Mouse (Mus musculus): ENCODE data around the gene Sdr39u1.

Sdr39u1 gene

DNA sequence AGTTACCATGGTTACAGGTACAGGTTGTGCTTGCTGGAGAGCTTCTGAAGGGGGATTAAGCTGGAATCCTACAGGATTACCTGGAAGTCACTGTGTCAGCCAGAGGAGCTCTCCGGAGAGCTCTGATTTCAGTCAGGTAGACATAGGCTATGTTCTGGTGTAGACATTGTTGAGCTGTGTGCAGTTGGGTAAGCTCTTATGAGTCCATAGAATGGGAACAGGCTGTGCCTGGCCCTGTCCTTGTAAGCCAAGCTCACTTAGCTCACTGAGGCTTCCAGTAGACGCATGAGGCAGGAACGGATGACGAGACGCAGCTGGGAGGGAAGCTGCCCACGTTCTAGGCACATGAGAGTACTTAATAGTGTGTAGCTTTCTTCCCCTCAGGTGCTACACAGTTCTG, 37.9 kb downstream of the Sdr39u1 start:
- intact Hi-C loops (cut with DNase I): loop anchor here (5.0 kb wide), 1 partner anchor 80 kb away; the partner anchor contains the start of gene Adcy4

DNA sequence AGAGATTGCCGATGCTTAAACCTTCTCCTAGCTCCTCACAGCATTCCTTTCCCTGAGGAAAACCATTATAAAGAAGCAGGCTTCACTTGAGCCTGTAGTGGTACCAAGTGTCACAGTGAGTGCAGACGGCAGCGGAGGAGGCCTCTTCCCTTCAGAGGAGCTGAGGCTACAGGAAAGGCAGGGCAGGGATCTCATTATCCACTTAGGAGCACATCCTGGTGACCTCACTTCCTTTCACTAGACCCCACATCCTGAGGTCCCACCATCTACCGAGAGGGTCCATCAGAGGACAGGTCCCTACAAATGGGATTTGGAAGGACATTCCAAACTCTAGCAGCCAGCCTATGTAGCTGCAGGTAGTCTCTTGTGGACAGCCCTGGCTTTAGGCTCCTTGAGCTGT, 42.5 kb downstream of the Sdr39u1 start:
- intact Hi-C loops (cut with DNase I): no loop called here

DNA sequence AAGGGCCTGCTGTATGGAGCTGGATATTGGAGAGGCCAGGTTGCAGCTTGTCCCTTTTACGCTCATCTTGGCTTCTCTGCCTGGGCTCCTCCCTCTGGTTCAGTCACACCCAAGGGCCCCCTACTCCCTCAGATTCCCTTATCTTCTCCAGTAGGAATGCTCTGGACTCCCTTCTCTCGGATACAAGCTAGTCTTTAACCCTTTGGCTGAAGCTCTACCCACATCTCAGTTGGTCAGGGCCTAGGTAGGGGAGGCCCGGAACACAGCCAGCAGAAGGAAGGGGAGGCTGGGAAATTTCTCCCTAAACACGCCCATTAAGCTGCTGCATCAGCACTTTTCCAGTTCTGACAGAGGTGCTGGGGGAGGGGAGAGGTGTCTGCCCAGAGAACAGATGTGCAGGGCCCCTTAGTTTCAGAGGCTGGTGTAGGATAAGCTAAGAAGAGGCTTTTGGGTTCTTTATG, 45.0 kb downstream of the Sdr39u1 start:
- intact Hi-C loops (cut with DNase I): no loop called here

DNA sequence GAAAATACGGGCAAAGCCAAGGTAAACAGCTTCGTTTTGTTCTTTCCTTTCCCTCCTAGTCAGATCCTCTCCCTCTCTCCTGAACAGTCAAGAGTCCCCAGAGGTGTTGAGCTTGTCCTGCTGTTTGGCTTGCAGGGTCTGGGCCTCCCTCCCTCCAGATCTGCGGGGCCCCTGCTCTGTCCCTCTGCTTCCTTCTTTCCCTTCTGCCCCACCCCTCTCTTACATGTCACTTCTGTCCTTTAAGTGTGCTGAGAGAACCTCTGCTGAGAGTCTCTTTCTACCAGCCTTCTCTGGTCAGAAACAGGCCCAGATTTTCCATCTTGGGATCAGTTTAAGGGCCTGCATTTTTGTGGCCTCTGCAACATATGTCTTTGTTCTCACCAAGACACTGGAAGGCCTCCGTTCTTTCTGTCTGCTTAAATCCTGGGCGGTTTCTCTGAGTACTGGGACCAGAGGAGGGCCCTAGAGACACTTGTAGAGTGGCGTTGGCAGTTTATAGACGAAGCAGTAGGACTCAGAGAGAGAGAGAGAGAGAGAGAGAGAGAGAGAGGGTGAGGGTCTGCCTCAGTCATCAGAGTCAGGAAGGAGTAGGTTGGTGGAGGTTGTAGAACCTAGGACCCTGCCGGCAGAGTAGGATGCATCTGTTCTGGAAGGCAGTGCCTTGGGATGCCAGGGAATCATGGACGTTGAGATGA, 45.5 kb downstream of the Sdr39u1 start:
- intact Hi-C loops (cut with DNase I): no loop called here

DNA sequence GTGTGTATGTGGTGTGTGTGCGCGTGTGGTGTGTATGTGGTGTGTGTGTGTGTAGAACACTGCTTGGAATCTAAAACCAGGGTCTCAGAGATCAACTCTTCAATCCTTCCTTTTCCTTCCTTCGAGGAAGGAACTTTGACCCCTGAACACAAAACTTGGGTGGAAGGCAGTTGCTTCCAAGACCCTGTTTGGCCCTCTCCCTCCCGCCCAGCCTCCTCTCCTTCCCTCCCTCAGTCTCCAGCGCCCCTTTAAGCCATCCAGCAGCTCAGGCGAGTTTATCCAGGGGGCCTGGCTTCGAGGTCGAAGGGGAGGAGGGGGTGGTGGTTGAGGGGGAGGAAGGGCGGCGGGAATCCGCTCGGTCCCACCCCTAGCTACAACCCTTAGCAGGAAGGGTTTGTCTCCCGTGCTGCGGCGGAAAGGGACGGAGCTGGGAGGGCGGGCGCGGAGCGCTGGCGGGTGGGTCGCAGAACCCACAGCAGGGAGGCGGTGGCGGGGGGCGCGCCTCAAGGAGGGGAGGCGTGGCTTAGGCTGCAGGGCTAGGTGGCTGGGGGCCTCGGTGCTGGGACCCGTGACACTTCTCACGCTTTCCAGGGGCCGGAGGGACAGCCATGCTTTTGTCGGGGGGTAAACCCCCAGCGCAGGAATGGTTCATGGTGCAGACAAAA, 46.3 kb downstream of the Sdr39u1 start, which contains the start of gene Nynrin:
Gene Nynrin, plus strand, starts transcription at position 390 of the 665 bp plus-strand sequence.
- intact Hi-C loops (cut with DNase I): no loop called here

DNA sequence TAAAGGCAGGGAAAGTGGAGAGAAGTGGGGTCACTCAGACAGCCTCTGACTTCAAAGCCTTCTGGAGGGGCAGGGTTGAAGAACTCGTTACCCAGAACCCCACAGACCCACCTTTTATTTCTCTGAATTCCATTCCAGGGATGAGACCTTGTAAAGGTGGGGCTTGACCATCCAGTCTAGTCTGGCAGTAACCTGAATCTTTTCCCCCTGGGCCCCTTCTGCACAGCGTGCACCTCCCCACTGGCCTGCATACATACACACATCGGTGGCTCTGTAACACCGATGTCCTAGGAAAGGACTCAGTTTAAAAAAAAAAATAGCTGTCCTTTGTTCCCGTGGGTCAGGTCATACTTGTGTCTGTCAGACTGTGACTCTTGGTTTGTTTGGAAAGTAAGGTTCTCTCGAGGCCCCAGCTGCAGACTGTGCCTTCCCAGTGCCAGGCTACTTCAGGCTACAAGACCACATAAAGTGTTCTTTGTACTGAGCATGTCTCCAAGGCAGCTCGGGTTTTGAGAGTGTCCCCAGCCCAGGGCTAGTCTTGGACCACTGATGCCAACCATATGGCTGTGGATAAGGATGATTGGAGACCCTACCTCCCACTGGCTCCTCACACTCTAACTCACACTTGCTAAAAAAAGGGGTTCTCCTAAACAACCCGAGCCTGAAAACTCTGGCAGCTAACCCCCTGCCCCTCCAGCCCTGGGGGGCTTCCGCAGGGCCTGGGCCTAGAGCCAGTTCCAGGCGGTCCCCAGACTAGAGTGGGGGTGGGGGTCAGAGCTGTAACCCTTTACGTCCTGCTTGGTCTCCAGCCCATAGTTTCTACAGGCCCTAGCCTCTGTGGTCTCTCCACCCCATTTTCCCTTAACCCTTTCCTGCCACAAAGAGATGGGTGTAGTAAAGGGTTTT, 47.2 kb downstream of the Sdr39u1 start:
- intact Hi-C loops (cut with DNase I): no loop called here

DNA sequence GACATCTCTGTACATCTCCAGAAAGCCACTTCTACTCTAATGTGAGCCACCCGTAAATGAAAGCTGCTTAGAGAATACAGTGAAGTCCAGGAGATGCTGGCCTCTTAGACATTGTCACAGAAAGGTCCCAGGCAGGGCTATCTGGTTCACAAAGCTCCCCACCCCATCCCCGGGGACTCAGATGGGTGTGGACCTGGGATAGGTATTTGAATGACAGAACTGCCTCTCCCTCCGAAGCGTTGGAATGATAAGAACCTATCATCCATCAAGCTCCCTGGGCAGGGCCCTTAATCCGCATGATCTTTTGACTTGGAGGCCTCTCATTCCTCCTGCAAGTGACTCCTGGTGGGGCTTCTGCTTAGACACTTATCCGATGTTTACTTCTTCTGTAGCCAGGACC, 49.2 kb downstream of the Sdr39u1 start:
- intact Hi-C loops (cut with DNase I): no loop called here

All from adrenal gland (tissue).